Mouse (Mus musculus) embryonic facial prominence, embryonic 11.5 days (tissue): ENCODE measurements around the gene Sgms1. TPM values are rescaled to one million over a fixed set of nuclear protein-coding genes. Genes with fewer than 3 reads are reported as not detected.

Experiments used
- ATAC-seq: fragments of 200-750 bp; cut with Nextera tagmentation; replicated peaks from 2 replicates; pipeline ENCODE4 v1.8.0; 2017; ENCODE audit warnings: low read depth; ENCODE audit not compliant: insufficient number of reproducible peaks, low FRiP score, low TSS enrichment
- DNase-seq: peaks from one replicate; pipeline ENCODE4 v3.0.0-alpha.2; 2015; ENCODE audit warnings: low spot score
- H3K27ac ChIP-seq: fragments of 300-500 bp; sonication (generic); replicated peaks from 2 replicates; pipeline ENCODE4 v1.5.1; 2014; ENCODE audit warnings: mild to moderate bottlenecking, low read depth, low read length, control low read depth
- H3K27me3 ChIP-seq: fragments of 300-500 bp; sonication (generic); 2 replicates; pipeline ENCODE4 v1.6.1; 2014; ENCODE audit warnings: mild to moderate bottlenecking, low read length, moderate library complexity, mixed read lengths; ENCODE audit not compliant: control insufficient read depth, insufficient read depth
- H3K36me3 ChIP-seq: fragments of 300-500 bp; sonication (generic); replicated peaks from 2 replicates; pipeline ENCODE4 v1.6.1; 2014; ENCODE audit warnings: low read depth, mild to moderate bottlenecking, low read length, moderate library complexity, mixed read lengths; ENCODE audit not compliant: control insufficient read depth, insufficient read depth
- H3K4me1 ChIP-seq: fragments of 300-500 bp; sonication (generic); 2 replicates; pipeline ENCODE4 v1.6.1; 2014; ENCODE audit warnings: low read length, mixed read lengths; ENCODE audit not compliant: control insufficient read depth, insufficient read depth
- H3K4me2 ChIP-seq: fragments of 300-500 bp; sonication (generic); 2 replicates; pipeline ENCODE4 v1.6.1; 2014; ENCODE audit warnings: low read depth, mild to moderate bottlenecking, control low read depth, low read length, moderate library complexity
- H3K4me3 ChIP-seq: fragments of 300-500 bp; sonication (generic); 2 replicates; pipeline ENCODE4 v1.5.1; 2014; ENCODE audit warnings: low read depth, low read length, control low read depth
- H3K9ac ChIP-seq: fragments of 300-500 bp; sonication (generic); replicated peaks from 2 replicates; pipeline ENCODE4 v1.6.1; 2014; ENCODE audit warnings: mild to moderate bottlenecking, control low read depth, low read length
- H3K9me3 ChIP-seq: fragments of 300-500 bp; sonication (generic); replicated peaks from 2 replicates; pipeline ENCODE4 v1.6.1; 2016; ENCODE audit warnings: mild to moderate bottlenecking, low read length, inconsistent platforms, mixed read lengths; ENCODE audit not compliant: control insufficient read depth
- WGBS: fragments of 180-500 bp; shearing (Covaris S2); extraction: QIAGEN DNeasy Blood & Tissue Kit; methylation state at CpG from one replicate; pipeline ENCODE4 v1.1.7; 2014; 5-methylcytosine and 5-hydroxymethylcytosine counted together
- polyA plus RNA-seq: library from polyadenylated mRNA; unstranded; fragments of >200 nt; fragmentation: Nextera tagmentation; extraction: Ambion mirVana; gene quantifications from 2 replicates; pipeline ENCODE4 v1.2.1, GENCODE M21; 2014

The Sgms1 gene
- polyA plus RNA-seq, 1 experiment from 2014 or later: 12.2 TPM

GRCm38 (mm10) chr19:32326156-32326555, 63.4 kb downstream of the Sgms1 start:
- no peaks in the 10 kb centered on the region for H3K9me3 ChIP-seq
- H3K4me1 ChIP-seq: no peaks in the 10 kb centered on the region; the same call in 1 of the 2 replicates
- H3K27me3 ChIP-seq: no peaks in the 10 kb centered on the region
- ATAC-seq (no peak), DNase-seq (no peak)
- no peak overlapping the region for H3K9ac ChIP-seq
- H3K27ac ChIP-seq: no peak overlapping the region
- H3K36me3 ChIP-seq: no peaks in the 10 kb centered on the region
- H3K4me3 ChIP-seq: no peak overlapping the region
- H3K4me2 ChIP-seq: no peak overlapping the region
- 73% methylated on average over 3 of the region's 3 CpGs for WGBS

GRCm38 (mm10) chr19:32325100-32325768, 64.3 kb downstream of the Sgms1 start:
- Histone ChIP-seq H3K4me1 (no peaks in the 10 kb centered on the region; the same call in 1 of the 2 replicates), H3K9me3 (no peaks in the 10 kb centered on the region), H3K9ac (no peak overlapping the region), H3K36me3 (no peaks in the 10 kb centered on the region), H3K4me3 (no peak overlapping the region), H3K4me2 (no peak overlapping the region), H3K27me3 (no peaks in the 10 kb centered on the region), H3K27ac (no peak overlapping the region)
- ATAC-seq: no peak
- 50% methylated on average over 10 of the region's 10 CpGs for WGBS
- DNase-seq: no peak

GRCm38 (mm10) chr19:32324550-32324949, 65.0 kb downstream of the Sgms1 start:
- no peaks in the 10 kb centered on the region; the same call in 1 of the 2 replicates for H3K4me1 ChIP-seq
- no peak overlapping the region for H3K4me3 ChIP-seq
- H3K4me2 ChIP-seq: no peak overlapping the region
- WGBS: 47% methylated on average over 1 of the region's 1 CpGs
- no peaks in the 10 kb centered on the region for H3K36me3 ChIP-seq
- no peak overlapping the region for H3K27ac ChIP-seq
- no peak overlapping the region for H3K9ac ChIP-seq
- DNase-seq (peak; percentile 80), ATAC-seq (peak; percentile 67)
- H3K9me3 ChIP-seq: no peaks in the 10 kb centered on the region
- H3K27me3 ChIP-seq: no peaks in the 10 kb centered on the region

DNA sequence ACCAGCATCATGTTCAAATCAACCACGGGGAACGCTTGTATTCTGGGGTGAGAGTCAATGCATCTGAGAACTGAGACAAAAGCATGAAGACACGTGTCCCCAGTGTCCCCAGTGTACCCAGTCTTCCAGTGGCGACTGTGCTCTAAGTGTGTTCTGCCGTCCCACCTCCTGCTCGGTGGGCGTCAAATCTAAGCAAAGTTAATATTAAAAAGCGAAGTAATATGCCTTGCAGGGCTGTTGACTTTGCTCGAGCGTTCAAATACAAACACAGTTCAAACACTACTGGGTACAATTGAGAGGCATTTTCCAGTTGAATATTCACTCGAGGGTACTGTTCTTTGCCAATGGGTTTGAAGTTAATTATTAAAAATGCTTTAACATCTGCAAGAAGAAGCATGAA, 66.4 kb downstream of the Sgms1 start:
- DNase-seq (no peak), ATAC-seq (no peak)
- Histone ChIP-seq H3K27me3 (no peaks in the 10 kb centered on the region), H3K4me3 (no peak overlapping the region), H3K36me3 (no peaks in the 10 kb centered on the region), H3K9me3 (no peaks in the 10 kb centered on the region), H3K4me2 (no peak overlapping the region), H3K9ac (no peak overlapping the region), H3K4me1 (no peaks in the 10 kb centered on the region; the same call in 1 of the 2 replicates), H3K27ac (no peak overlapping the region)
- 73% methylated on average over 11 of the region's 11 CpGs for WGBS

DNA sequence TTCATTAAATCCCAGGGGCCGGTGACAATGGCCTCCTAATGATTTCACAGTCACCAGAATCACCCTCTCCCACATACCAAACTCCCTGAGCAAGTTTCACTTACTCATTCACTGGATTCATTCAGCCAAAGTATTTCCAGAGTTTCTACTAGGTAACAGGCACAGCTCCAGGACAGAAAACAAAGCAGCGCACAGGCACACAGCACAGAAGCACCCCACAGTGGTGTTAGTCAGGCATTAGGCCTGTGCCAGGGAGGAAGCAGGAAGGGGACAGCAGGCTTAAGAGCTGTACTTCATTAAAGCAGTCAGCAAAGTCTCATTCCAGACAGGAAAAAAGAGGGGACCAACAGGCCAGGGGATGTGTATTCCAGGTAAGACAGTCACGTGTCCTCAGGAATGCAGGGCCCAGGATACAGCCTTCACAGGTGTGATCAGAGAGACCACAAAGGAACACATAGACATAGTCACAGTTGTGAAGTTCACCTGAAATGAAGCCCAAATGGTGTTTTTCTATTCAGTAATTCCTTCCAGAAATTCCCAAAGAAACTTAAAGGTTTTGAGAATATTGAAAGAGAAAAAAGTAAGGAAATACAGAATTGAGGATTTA, 67.0 kb downstream of the Sgms1 start:
- Histone ChIP-seq H3K36me3 (no peaks in the 10 kb centered on the region), H3K9me3 (no peaks in the 10 kb centered on the region), H3K9ac (no peak overlapping the region), H3K4me1 (no peaks in the 10 kb centered on the region; the same call in 1 of the 2 replicates), H3K27me3 (no peaks in the 10 kb centered on the region), H3K4me3 (no peak overlapping the region), H3K4me2 (no peak overlapping the region), H3K27ac (0 out of 2 replicates have a peak overlapping the region, but pooled peaks have one; percentile 25)
- no peak for DNase-seq
- 15% methylated on average over 3 of the region's 3 CpGs for WGBS
- no peak for ATAC-seq

- ATAC-seq (no peak), DNase-seq (peak; percentile 56)
- Histone ChIP-seq H3K9ac (no peak overlapping the region), H3K27ac (no peak overlapping the region), H3K9me3 (no peaks in the 10 kb centered on the region), H3K4me3 (no peak overlapping the region), H3K36me3 (no peaks in the 10 kb centered on the region), H3K27me3 (no peaks in the 10 kb centered on the region), H3K4me1 (no peaks in the 10 kb centered on the region; the same call in 1 of the 2 replicates), H3K4me2 (no peak overlapping the region)
- 51% methylated on average over 4 of the region's 4 CpGs for WGBS
Observed at GRCm38 (mm10) chr19:32320366-32320666, 69.2 kb downstream of the Sgms1 start.

DNA sequence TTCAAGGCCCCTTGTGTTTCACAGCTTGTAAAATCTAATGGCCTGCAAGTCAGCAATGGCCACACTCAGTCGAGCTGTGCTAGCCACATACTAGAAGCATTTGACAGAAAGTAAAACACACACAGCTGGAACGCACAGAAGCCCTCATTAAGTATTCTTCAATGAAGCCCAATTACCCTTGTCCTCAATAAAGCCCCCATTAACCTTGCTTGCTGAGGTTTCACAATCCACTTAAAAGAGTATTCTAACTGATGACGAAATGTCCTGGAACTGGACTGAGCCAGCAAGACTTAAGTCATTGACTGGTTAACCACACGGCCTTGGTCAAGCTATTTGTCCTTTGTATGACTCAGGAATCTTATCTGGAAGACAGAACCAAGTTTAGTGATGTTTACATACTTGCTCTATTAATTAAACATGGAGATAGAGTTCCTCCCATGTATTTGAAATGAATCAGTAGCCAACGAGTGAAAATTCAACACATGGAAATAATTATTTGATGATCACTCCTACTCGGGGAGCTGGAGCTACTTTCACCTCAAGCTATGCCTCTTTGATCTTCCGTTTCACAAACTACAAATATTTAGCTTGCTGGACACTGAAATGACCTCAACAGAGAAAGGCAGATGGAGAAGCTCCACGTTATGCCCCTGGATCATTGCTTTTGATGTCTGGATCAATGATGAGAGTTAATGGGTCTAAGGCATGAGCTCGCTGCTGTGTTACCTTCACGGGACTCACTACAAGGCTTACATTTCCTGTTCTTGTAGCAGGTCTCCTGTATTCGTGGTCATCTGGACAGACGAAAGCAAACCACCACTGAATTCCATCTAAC, 69.8 kb downstream of the Sgms1 start:
- H3K4me3 ChIP-seq: no peak overlapping the region
- H3K27ac ChIP-seq: no peak overlapping the region
- H3K27me3 ChIP-seq: no peaks in the 10 kb centered on the region
- no peaks in the 10 kb centered on the region for H3K9me3 ChIP-seq
- ATAC-seq: no peak
- no peak for DNase-seq
- H3K9ac ChIP-seq: no peak overlapping the region
- H3K4me2 ChIP-seq: no peak overlapping the region
- WGBS: 41% methylated on average over 12 of the region's 12 CpGs
- no peaks in the 10 kb centered on the region for H3K36me3 ChIP-seq
- no peaks in the 10 kb centered on the region; the same call in 1 of the 2 replicates for H3K4me1 ChIP-seq

- Histone ChIP-seq H3K4me1 (no peaks in the 10 kb centered on the region; the same call in 1 of the 2 replicates), H3K27ac (no peak overlapping the region), H3K9me3 (no peaks in the 10 kb centered on the region), H3K4me3 (no peak overlapping the region), H3K27me3 (no peaks in the 10 kb centered on the region), H3K36me3 (no peaks in the 10 kb centered on the region), H3K9ac (no peak overlapping the region), H3K4me2 (no peak overlapping the region)
- no peak for ATAC-seq
- no peak for DNase-seq
- 57% methylated on average over 1 of the region's 1 CpGs for WGBS
Observed at GRCm38 (mm10) chr19:32319057-32319456, 70.5 kb downstream of the Sgms1 start.
